Mouse (Mus musculus): Measurements from ENCODE around the gene Negr1.

Negr1 gene

DNA sequence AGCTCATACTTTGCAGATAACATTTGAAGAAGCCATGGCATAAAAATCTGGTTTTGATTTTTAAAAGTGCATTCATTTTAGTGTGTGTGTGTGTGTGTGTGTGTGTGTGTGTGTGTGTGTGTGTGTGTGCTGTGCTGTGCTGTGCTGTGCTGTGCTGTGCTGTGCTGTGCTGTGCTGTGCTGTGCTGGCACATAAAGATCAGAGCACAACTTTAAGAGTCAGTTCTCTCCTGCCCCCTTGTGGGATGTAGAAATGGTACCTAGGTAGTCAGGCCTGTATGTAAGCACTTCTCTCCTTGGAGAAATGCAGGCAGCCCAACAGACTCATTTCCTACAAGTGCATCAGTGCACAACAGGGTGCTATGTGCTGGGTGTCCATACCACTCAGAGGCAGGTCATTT is 547.7 kb downstream of the Negr1 start:
- peak; percentile 4 for DNase-seq (ENCODE audit: low read depth)

GRCm38 (mm10) chr3:157115105-157115760 is 553.6 kb downstream of the Negr1 start:
- DNase-seq (ENCODE audit: low read depth) = no peak

DNA sequence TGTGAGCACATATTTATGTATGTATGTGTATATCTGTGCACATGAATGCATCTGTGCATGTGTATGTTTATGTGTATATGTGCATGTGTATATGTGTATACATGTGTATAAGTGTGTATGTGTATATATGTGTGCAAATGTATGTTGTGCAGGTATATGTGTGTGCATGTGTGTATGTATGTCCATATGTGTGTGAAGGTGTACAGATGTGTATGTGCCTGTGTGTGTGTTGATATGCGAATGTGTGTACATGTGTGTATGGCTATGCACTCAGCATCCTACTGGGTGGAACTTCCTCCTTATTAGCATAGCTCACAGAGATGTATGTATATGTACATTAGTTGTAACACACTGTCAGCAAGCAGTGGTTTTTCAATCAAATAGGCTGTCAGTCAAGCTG is 554.4 kb downstream of the Negr1 start:
- DNase-seq (ENCODE audit: low read depth) = no peak

DNA sequence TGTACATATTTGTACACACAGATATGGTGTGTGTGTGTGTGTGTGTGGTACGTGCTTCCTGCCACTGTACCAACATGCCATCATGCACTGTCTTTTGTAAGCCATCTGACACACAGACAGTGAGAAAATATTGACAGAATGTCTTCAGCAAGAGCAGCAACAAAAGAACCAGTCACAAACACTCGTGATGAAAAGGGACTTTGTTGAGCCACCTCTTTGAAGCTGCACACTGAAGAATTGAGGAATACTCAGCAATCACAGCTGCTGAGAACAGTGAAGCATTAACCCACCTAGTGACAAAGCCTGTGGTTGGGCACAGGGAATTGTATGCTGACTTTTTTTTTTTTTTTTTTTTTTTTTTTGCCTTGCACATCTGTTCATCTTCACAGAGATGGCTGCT is 558.3 kb downstream of the Negr1 start:
- no peak for DNase-seq (ENCODE audit: low read depth)

DNA sequence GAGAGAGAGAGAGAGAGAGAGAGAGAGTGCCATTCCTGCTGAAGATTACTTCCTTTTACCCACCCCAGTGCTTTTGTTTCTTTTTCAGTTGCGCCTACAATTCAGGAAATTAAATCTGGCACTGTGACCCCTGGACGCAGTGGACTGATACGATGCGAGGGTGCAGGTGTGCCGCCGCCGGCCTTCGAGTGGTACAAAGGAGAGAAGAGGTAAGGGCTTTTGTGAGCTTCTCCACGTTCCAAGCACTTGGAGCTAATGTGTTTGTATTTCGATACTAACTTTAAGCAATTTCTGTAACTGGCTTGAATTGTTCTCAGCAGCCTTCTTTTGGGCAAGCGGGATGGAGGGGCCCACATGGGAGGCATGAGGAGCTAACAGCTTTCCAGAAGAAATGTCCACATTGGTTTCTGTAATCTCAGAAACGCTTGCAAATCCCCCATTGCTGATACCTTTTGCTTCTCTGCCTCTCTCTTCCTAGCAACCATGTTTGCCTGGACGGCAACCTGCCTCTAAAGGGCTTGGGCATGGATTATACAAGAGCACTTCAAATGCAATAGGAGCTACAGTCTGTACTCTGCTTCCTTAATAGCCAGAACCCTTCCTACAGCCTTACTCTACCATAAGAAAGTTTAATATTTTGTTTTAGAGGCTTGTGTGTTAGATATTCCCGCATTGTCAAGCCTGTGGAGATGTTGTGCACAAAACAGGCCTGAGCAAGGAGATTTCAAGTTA is 584.7 kb downstream of the Negr1 start:
- no peak for DNase-seq (ENCODE audit: low read depth)

DNA sequence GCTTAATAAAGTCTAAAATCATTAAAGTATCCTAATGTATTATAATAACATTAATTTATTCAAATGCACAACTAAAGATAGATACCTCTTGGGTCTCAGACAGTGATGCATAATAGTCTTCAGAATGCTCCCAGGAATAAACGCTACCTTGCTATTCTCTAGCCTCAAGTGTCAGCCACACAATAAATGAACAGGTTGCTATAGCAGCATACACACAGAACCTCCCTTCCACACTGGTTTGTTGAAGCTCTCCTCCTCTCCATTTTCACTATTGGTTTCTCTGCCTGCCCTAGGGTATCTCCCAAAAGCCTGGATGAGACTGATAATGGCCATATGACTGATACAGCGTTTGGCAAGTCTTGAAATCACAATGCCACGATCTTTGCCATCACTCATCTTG is 593.3 kb downstream of the Negr1 start:
- no peak for DNase-seq (ENCODE audit: low read depth)

GRCm38 (mm10) chr3:157155513-157155912 is 593.9 kb downstream of the Negr1 start:
- DNase-seq (ENCODE audit: low read depth) = no peak

DNA sequence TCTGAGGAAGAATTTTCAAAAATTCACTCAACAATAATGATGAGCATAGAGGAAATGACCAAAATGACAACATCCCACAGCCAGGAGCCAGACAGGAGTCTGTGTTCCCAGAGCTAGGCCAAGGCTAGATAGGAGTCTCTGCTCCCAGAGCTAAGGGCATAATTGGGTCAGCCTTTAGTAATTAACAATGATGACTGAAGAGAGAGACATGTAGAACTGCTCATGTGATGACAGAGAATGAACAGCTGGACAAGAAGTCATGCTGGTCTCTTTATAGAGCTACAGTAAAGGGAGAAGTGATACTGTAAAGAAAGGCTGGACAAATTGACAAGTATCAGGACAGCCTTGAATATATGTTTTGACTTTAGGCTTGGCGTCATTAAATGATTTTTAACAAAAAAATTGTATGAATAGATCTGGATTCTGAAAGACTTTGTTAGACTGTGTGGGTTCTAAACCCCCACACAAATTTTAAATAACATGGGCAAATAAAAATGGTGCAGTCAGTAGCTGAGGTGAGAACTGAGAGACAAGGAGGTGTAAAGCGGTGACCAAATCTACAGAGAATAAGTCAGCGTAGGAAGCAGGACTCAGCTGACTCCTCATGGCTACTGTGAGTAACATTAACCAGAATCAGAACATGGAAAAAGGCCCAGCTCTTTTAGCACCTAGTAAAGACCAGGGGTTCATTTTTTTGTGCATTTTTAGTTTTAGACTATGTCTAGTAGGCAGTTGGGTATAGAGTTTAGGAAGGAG is 603.4 kb downstream of the Negr1 start:
- DNase-seq (ENCODE audit: low read depth) = no peak

- no peak for DNase-seq (ENCODE audit: low read depth)
Measured at GRCm38 (mm10) chr3:157181975-157182374, 620.4 kb downstream of the Negr1 start.

- no peak for DNase-seq (ENCODE audit: low read depth)
Measured at GRCm38 (mm10) chr3:157188939-157189725, 627.5 kb downstream of the Negr1 start.

GRCm38 (mm10) chr3:157189834-157190233 is 628.2 kb downstream of the Negr1 start:
- DNase-seq (ENCODE audit: low read depth) = no peak

GRCm38 (mm10) chr3:157190551-157190950 is 629.0 kb downstream of the Negr1 start:
- no peak for DNase-seq (ENCODE audit: low read depth)

DNA sequence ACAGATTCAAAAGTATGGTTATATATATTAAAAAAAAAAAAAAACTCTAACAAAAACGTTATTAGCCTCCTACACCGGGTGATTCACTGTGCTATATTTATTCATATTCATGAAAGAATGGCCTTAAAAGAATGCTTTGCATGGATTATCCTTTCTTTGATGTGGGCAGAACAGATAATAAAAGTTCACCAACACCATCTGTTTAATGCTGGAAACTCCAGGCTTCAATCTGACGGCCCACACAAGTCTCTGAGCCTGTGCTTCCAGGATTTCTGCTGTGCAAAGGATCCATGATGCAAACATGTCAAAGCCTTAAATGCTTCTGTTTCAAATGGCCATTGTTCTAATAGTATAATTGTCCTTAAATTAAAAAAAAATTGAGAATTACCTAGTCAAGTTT is 630.4 kb downstream of the Negr1 start:
- DNase-seq (ENCODE audit: low read depth) = no peak

DNA sequence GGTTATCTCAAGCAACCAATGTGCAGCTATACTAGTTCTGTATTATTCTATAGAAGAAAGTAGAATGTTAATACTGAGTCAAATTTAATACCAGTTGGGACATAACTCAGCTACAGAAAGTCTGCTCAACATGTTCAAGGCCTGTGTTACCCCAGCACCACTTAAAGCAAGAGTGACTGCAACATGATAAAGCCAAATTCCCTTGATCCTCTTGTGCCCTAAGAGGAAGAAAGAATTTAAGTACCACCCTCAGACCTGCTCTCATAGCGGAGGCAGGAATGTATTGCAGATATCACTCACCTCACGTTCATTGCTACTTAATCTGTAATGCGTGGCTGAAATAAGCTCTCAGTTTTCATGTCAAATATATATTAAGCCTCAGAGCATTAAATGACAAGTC is 631.5 kb downstream of the Negr1 start:
- DNase-seq (ENCODE audit: low read depth) = no peak

- peak; percentile 7 for DNase-seq (ENCODE audit: low read depth)
Measured at GRCm38 (mm10) chr3:157198659-157199058, 637.1 kb downstream of the Negr1 start.

GRCm38 (mm10) chr3:157201726-157202125 is 640.1 kb downstream of the Negr1 start:
- DNase-seq (ENCODE audit: low read depth) = no peak

DNA sequence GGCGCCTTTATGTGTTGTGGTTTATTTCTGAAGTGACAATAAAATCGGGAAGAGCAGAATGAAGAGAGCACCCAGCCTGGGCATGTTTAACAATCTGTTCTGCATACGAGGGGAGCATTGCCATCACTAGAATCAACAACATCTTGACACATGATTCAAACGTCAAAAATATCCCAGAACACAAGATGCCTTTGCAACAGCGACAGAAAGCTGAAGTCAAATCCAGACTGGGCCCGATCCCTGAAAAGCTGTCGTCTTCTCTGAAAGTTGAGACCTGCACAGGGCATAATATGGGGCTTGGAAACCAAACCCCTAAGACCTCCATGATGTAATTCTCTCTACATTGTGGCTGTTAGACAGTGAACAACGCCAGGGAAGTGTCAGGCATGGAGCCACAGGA is 642.0 kb downstream of the Negr1 start:
- no peak for DNase-seq (ENCODE audit: low read depth)

DNA sequence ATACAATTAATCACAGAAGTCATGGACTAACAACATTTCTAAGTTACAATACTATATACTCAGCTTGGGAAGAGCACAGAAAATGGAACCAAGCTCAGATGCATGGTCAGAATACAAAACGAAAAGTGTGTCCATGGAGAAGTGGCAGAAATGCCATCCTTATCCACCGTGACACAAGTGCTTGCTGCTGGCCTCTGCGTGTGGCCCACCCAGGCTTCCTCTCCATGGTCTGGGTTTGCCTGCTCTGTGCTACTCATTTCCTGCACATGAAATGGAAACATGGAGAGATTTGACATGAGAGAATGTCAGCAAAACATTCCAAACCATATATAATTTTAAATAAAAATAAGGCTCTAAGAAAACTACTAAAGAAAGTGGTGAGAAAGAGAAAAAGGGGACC is 645.2 kb downstream of the Negr1 start:
- no peak for DNase-seq (ENCODE audit: low read depth)

GRCm38 (mm10) chr3:157208966-157209365 is 647.4 kb downstream of the Negr1 start:
- DNase-seq (ENCODE audit: low read depth) = no peak

- DNase-seq (ENCODE audit: low read depth) = no peak
Measured at GRCm38 (mm10) chr3:157209386-157209785, 647.8 kb downstream of the Negr1 start.

DNA sequence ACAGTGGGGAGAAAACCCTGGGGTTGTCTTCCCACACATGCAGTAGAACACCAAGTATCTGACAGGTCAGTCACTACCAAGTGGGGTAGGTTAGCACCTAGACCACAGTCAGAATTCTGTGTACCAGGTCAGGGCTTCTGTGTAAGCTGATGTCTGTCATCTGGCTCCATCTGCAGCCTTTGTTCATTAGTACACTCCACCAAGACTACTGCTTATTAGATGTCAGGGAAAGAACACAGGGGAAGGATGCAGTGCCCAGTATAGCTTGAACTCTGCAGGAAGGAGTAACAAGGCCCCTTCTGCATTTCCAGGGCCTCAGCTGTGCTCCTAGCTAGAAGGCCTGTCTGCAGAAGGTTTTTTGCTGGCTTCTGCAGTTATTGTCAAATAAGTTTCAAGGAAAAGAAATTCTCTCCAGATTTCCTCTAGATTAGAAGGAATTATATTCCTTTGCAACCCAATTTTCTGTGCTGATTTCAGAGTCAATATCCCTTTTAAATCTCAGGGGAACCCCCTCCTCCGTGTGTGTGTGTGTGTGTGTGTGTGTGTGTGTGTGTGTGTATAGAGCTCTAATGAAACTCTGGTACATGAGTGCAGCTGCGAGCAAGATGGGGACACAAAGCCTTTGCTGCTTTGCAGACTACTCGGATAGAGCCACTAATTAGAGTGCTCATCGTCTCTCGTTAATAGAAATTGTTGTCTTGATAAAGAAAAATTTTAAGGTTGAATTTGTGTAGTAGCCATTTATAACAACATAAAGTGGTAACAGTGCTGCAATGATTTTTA is 654.5 kb downstream of the Negr1 start:
- no peak for DNase-seq (ENCODE audit: low read depth)

DNA sequence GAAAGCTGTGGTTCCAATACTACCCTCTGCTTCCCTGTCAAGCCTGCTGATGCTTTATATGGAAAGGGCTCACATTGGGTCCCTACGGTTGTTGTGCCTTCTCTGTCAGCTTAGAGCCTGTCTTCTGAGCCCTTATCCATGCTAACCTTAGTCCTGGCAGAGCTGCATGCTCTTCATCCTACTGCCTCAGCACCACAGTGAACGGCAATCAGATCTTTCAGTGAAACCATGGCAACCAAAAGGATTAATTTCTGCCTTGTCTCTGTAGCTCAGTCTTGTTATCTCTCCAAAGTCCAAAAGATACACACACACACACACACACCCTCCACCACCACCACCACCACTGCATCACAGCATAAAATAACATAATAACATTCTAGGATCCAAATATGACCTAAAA is 656.2 kb downstream of the Negr1 start:
- no peak for DNase-seq (ENCODE audit: low read depth)

All from 416B (cell line).